Mouse (Mus musculus) testis, adult 2 months (tissue): ENCODE measurements at regions not wholly inside any gene's neighbourhood (a gene's known extent, or its start where the extent isn't known, plus 50 kb on each side); places are given as distances from the start of the nearest gene placed in this dataset.

Experiments used
- H3K27ac ChIP-seq: fragments of 200-500 bp; 2 replicates; pipeline ENCODE4 v1.5.1; 2012; ENCODE audit warnings: low read depth, low read length; ENCODE audit not compliant: control insufficient read depth, insufficient read depth
- H3K27me3 ChIP-seq: fragments of 200-500 bp; 2 replicates; pipeline ENCODE4 v1.6.1; 2012; ENCODE audit warnings: mild to moderate bottlenecking, low read length, moderate library complexity; ENCODE audit not compliant: control insufficient read depth, insufficient read depth
- H3K36me3 ChIP-seq: fragments of 200-500 bp; 2 replicates; pipeline ENCODE4 v1.6.1; 2012; ENCODE audit warnings: mild to moderate bottlenecking, low read length; ENCODE audit not compliant: control insufficient read depth, insufficient read depth
- H3K4me1 ChIP-seq: fragments of 200-500 bp; 2 replicates; pipeline ENCODE4 v1.6.1; 2012; ENCODE audit warnings: low read length; ENCODE audit not compliant: control insufficient read depth, insufficient read depth
- H3K4me3 ChIP-seq: fragments of 200-500 bp; 2 replicates; pipeline ENCODE4 v1.5.1; 2012; ENCODE audit warnings: low read depth, mild to moderate bottlenecking, low read length, moderate library complexity, mixed read lengths; ENCODE audit not compliant: control insufficient read depth
- CTCF ChIP-seq: fragments of 200-500 bp; IDR thresholded peaks from 2 replicates; pipeline ENCODE4 v1.5.1; 2012; ENCODE audit warnings: low read depth, mild to moderate bottlenecking, inconsistent platforms, low read length, moderate library complexity; ENCODE audit not compliant: control insufficient read depth, insufficient read depth, insufficient replicate concordance
- POLR2A ChIP-seq: fragments of 200-500 bp; IDR thresholded peaks from 2 replicates; pipeline ENCODE4 v1.6.1; 2012; ENCODE audit warnings: low read depth, mild to moderate bottlenecking, inconsistent platforms, low read length, moderate library complexity; ENCODE audit not compliant: control insufficient read depth

GRCm38 (mm10) chr12:9924561-9924960 lies 354.6 kb downstream of the Osr1 start:
- TF ChIP-seq CTCF (no peak), POLR2A (no peak)
- H3K4me1 ChIP-seq: peaks cover under 1% of the 10 kb centered on the region
- no peaks in the 10 kb centered on the region for H3K36me3 ChIP-seq
- H3K4me3 ChIP-seq: no peak overlapping the region
- no peaks in the 10 kb centered on the region for H3K27me3 ChIP-seq
- H3K27ac ChIP-seq: no peak overlapping the region

GRCm38 (mm10) chr12:9934158-9934557 lies 364.2 kb downstream of the Osr1 start:
- H3K36me3 ChIP-seq: no peaks in the 10 kb centered on the region
- no peak overlapping the region for H3K4me3 ChIP-seq
- no peak for TF ChIP-seq CTCF
- peaks cover 2% of the 10 kb centered on the region; the same call in 1 of the 2 replicates for H3K4me1 ChIP-seq
- no peak overlapping the region for H3K27ac ChIP-seq
- H3K27me3 ChIP-seq: no peaks in the 10 kb centered on the region

DNA sequence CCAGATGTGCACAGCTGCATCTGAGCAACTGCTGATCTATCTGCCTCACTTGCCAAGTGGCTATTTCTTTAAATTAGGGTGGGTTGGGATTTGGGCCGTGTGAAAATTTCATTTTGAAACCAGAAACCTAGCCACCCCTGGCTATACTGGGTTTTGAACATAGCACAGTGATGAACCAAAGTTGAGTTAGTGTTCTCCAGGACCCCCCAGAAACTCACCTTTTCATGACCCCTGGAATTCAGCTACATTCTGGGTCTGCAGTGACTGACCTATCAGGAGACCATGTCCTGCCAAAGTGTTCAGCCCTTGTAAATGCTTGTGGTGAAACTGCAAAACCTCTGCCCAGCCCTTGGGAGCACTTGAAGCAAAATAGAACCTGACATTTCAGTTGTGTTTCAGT lies 371.4 kb downstream of the Osr1 start:
- no peaks in the 10 kb centered on the region for H3K27me3 ChIP-seq
- no peak overlapping the region for H3K4me3 ChIP-seq
- H3K4me1 ChIP-seq: peaks cover 2% of the 10 kb centered on the region; the same call in 1 of the 2 replicates
- H3K27ac ChIP-seq: no peak overlapping the region
- no peak for TF ChIP-seq POLR2A
- no peak for TF ChIP-seq CTCF
- H3K36me3 ChIP-seq: no peaks in the 10 kb centered on the region

DNA sequence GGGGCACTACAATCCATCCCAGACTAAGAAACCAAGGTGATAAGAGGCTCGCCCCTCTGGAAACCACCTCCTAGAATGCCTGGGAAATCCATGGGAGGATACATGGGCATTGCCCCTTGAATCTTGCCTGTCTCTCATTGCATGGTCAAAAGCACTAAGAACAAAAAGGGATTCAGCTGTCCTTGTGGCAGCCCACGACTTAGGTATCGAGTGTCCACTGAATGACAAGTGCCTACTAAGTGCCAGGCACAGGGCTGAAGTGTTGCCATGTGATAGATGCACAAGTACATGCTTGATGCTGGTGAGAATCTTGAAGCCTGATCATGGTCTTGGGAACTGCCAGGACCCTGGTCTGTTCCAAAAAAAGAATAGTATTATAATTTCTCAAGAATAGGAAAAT lies 371.9 kb downstream of the Osr1 start:
- no peak overlapping the region for H3K27ac ChIP-seq
- no peak overlapping the region for H3K4me3 ChIP-seq

GRCm38 (mm10) chr12:9948784-9949183 lies 378.9 kb downstream of the Osr1 start:
- Histone ChIP-seq H3K4me1 (no peaks in the 10 kb centered on the region), H3K36me3 (no peaks in the 10 kb centered on the region), H3K27me3 (no peaks in the 10 kb centered on the region), H3K27ac (no peak overlapping the region), H3K4me3 (no peak overlapping the region)
- TF ChIP-seq CTCF: no peak
- no peak for TF ChIP-seq POLR2A

More for the DNA sequence above, 371.9 kb downstream of the Osr1 start:
- TF ChIP-seq POLR2A (no peak), CTCF (no peak)
- no peaks in the 10 kb centered on the region for H3K36me3 ChIP-seq
- no peaks in the 10 kb centered on the region for H3K27me3 ChIP-seq
- no peaks in the 10 kb centered on the region for H3K4me1 ChIP-seq

DNA sequence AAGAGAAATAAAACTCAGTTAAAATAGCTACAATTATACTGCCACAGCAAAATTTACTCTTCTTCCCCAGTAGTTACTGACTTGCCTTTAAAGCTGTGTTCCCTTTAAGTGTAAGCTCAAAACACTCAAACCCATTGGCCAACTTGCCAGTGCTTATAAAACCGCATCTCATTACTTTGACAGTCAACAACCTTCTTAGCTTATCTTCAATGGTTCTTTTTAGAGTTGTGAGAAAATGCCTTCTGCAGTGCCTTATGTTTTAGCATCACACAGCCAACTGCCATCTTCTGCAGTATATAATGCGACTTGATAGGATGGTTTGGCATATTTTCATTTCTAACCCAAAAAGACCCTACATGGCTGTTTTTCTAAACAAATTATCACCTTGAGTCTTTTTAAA lies 382.5 kb downstream of the Osr1 start:
- Histone ChIP-seq H3K27me3 (no peaks in the 10 kb centered on the region), H3K4me1 (no peaks in the 10 kb centered on the region), H3K4me3 (no peak overlapping the region), H3K36me3 (no peaks in the 10 kb centered on the region), H3K27ac (no peak overlapping the region)
- TF ChIP-seq CTCF (no peak), POLR2A (no peak)

- Histone ChIP-seq H3K36me3 (no peaks in the 10 kb centered on the region), H3K4me1 (no peaks in the 10 kb centered on the region), H3K27me3 (no peaks in the 10 kb centered on the region), H3K27ac (no peak overlapping the region), H3K4me3 (no peak overlapping the region)
- TF ChIP-seq CTCF: no peak
- no peak for TF ChIP-seq POLR2A
These were observed 384.4 kb downstream of the Osr1 start for GRCm38 (mm10) chr12:9954178-9954888.
